Mouse (Mus musculus): Measurements from ENCODE around the gene Git1. TPM values are rescaled to one million over a fixed set of nuclear protein-coding genes. Genes with fewer than 3 reads are reported as not detected.

The Git1 gene
- polyA plus RNA-seq, 1 experiment from 2014 or later = 76.8 TPM

DNA sequence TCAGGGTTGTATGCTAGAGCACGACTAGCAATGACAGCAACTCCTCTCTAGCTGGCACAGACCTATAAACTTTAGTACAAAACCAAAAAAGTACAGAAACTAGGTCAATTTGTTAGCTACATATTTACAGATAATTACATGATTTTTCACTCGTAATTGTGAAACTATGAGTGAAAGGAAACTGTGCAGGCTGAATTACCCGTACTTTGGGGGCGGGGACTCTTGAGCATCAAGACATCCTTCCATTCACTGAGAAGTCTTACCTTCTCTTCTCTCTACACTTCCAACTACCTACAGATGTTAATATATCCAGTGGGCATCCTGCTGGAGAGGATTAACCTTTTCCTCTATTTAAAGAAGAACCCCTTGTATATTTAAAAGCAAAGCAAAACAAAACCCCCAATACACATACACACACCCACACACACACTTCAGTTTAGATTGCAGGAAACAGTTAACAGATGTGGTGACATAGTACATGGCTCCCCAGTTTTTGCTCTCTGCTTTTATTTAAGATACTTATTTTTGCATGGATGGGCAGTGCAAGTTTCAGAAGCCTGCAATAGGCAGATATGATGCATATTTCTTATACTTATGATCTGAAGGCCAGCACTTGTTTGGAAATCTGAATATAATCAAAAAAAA is 39.0 kb downstream of the Git1 start:
- in situ Hi-C loops (cut with MboI; ENCODE audit: low pct_unique_long_range_greater_than_20kb) = no loop called here
- DNase-seq (ENCODE audit: low read depth, low spot score) (no peak), ATAC-seq (no peak)
- no peaks in the 10 kb centered on the region for H3K27me3 ChIP-seq
- no peak for TF ChIP-seq CTCF (IDR thresholded peaks at IDR 0.05)
- ChIA-PET CTCF (interaction anchor here (1.2 to 1.4 kb wide), 2 partner anchors 10 to 21 kb away, joined by 3 to 4 read pairs; no protein-coding TSS in a partner anchor), POLR2A (no interaction called here)

DNA sequence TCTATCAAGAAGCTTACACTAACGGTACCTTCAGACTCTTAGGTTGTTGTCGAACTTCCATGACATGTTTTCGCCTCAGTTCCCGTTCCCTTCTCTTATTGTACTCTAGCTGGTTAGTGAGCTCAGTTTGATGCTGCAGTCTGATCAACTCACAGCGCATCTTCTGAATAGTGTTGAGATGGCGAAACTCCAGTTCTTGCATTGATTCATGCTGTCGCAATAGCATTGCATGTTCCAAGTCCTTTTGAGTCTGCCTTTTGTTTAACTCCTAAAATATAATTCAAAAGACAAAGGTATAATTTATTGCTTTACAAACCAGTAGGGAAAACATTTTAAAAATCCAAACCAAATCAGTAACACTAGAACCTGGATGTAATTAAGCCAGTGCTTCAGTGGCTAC is 51.9 kb downstream of the Git1 start:
- ATAC-seq = no peak
- in situ Hi-C loops (cut with MboI; ENCODE audit: low pct_unique_long_range_greater_than_20kb) = no loop called here
- DNase-seq (ENCODE audit: low read depth, low spot score) = no peak
- no peak for TF ChIP-seq CTCF (IDR thresholded peaks at IDR 0.05)
- H3K27me3 ChIP-seq = no peaks in the 10 kb centered on the region
- ChIA-PET CTCF (no interaction called here), POLR2A (no interaction called here)

Other genes starting within 250 kb of the Git1 start
- 18.0 TPM for gene Coro6, start 31.2 kb upstream of the Git1 start, polyA plus RNA-seq (2021)
- 30.0 TPM for gene Ankrd13b, start 3.9 kb upstream of the Git1 start, polyA plus RNA-seq (2021)
- 0.15 TPM for gene Abhd15, start 21.6 kb downstream of the Git1 start, polyA plus RNA-seq (2021)
- 20.5 TPM for gene Trp53i13, start 22.4 kb downstream of the Git1 start, polyA plus RNA-seq (2021)
- not detected for gene Gm10392, start 25.6 kb downstream of the Git1 start, polyA plus RNA-seq (2021)
- gene Taok1, start 114.3 kb downstream of the Git1 start, polyA plus RNA-seq (2021) = 28.7 TPM
- gene Nufip2, start 192.6 kb downstream of the Git1 start, polyA plus RNA-seq (2021) = 50.3 TPM
- not detected for gene Cryba1, start 231.7 kb downstream of the Git1 start, polyA plus RNA-seq (2021)

Data from Patski (cell line).